Mouse (Mus musculus): ENCODE results near the gene Tnfsf13b. TPM values are rescaled to one million over a fixed set of nuclear protein-coding genes. Genes with fewer than 3 reads are reported as not detected.

The Tnfsf13b gene
- polyA plus RNA-seq, 1 experiment: 14.3 TPM

GRCm38 (mm10) chr8:10045743-10046142 lies 39.5 kb downstream of the Tnfsf13b start:
- no peak overlapping the region for H3K4me3 ChIP-seq (ENCODE audit: low read depth, low read length)
- TF ChIP-seq CTCF (IDR thresholded peaks at IDR 0.05; ENCODE audit: extremely low read depth, insufficient read length, insufficient replicate concordance, low read depth, low read length) (no peak), POLR2A (IDR thresholded peaks at IDR 0.05; ENCODE audit: low read depth, low read length) (no peak)
- H3K27ac ChIP-seq (ENCODE audit: insufficient read depth, low read depth, low read length): no peak overlapping the region
- no peaks in the 10 kb centered on the region for H3K27me3 ChIP-seq (ENCODE audit: control insufficient read depth, insufficient read depth, low read length)
- no peaks in the 10 kb centered on the region for H3K36me3 ChIP-seq (ENCODE audit: control insufficient read depth, insufficient read depth, low read length)
- H3K4me1 ChIP-seq (ENCODE audit: control insufficient read depth, insufficient read depth, insufficient read length, low read length): no peaks in the 10 kb centered on the region
- 24% methylated on average over 1 of the region's 1 CpGs for WGBS

GRCm38 (mm10) chr8:10049162-10049561 lies 42.9 kb downstream of the Tnfsf13b start:
- Histone ChIP-seq H3K4me1 (ENCODE audit: control insufficient read depth, insufficient read depth, insufficient read length, low read length) (peaks cover 3% of the 10 kb centered on the region; the same call in 1 of the 2 replicates), H3K27ac (ENCODE audit: insufficient read depth, low read depth, low read length) (no peak overlapping the region), H3K4me3 (ENCODE audit: low read depth, low read length) (no peak overlapping the region), H3K27me3 (ENCODE audit: control insufficient read depth, insufficient read depth, low read length) (no peaks in the 10 kb centered on the region), H3K36me3 (ENCODE audit: control insufficient read depth, insufficient read depth, low read length) (no peaks in the 10 kb centered on the region)
- TF ChIP-seq CTCF (IDR thresholded peaks at IDR 0.05; ENCODE audit: extremely low read depth, insufficient read length, insufficient replicate concordance, low read depth, low read length) (no peak), POLR2A (IDR thresholded peaks at IDR 0.05; ENCODE audit: low read depth, low read length) (no peak)
- 77% methylated on average over 8 of the region's 8 CpGs for WGBS

DNA sequence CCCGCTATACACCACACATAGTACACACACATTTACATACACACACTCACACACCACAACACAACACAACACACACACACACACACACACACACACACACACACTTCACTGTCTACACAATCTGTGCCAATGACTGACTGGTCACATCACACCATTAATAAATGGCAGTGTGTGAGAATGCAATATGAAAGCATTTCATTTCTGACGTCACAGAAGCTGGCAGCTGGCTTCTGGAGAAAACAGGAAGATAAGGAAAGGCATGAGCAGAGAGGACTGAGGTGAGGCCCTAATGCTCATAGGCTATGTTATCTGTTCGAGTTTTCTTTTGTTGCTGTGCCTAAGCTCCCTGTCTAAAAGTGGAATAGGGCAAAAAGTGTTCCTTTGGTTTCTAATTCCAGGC lies 45.3 kb downstream of the Tnfsf13b start:
- no peak overlapping the region for H3K27ac ChIP-seq (ENCODE audit: insufficient read depth, low read depth, low read length)
- H3K36me3 ChIP-seq (ENCODE audit: control insufficient read depth, insufficient read depth, low read length): no peaks in the 10 kb centered on the region
- TF ChIP-seq POLR2A (IDR thresholded peaks at IDR 0.05; ENCODE audit: low read depth, low read length) (no peak), CTCF (IDR thresholded peaks at IDR 0.05; ENCODE audit: extremely low read depth, insufficient read length, insufficient replicate concordance, low read depth, low read length) (no peak)
- H3K4me1 ChIP-seq (ENCODE audit: control insufficient read depth, insufficient read depth, insufficient read length, low read length): peaks cover 3% of the 10 kb centered on the region; the same call in 1 of the 2 replicates
- 37% methylated on average over 3 of the region's 3 CpGs for WGBS
- H3K27me3 ChIP-seq (ENCODE audit: control insufficient read depth, insufficient read depth, low read length): no peaks in the 10 kb centered on the region
- no peak overlapping the region for H3K4me3 ChIP-seq (ENCODE audit: low read depth, low read length)

DNA sequence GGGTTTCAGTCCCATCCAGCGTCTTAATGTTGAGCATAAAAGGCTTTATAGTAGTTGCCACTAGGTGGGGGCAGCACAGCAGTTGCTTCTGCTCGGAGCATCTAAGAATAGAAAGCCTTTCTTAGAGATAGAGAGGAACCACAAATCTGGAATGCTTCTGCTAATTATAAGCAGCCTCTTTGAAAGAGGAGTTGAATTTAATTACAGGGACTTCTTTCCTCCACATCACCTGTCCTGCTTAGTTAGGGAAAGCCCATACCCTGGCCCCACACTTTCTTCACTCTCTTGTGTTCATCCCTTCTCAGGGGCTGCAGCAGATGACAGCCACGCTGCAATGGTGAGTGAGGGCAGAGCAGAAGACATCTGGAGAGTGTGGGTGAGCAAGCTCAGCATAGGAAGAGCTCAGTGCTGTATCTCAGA lies 47.3 kb downstream of the Tnfsf13b start:
- 14% methylated on average over 3 of the region's 3 CpGs for WGBS
- TF ChIP-seq CTCF (IDR thresholded peaks at IDR 0.05; ENCODE audit: extremely low read depth, insufficient read length, insufficient replicate concordance, low read depth, low read length) (no peak), POLR2A (IDR thresholded peaks at IDR 0.05; ENCODE audit: low read depth, low read length) (no peak)
- H3K4me3 ChIP-seq (ENCODE audit: low read depth, low read length): no peak overlapping the region
- no peaks in the 10 kb centered on the region for H3K27me3 ChIP-seq (ENCODE audit: control insufficient read depth, insufficient read depth, low read length)
- H3K4me1 ChIP-seq (ENCODE audit: control insufficient read depth, insufficient read depth, insufficient read length, low read length): peaks cover 3% of the 10 kb centered on the region; the same call in 1 of the 2 replicates
- H3K27ac ChIP-seq (ENCODE audit: insufficient read depth, low read depth, low read length): no peak overlapping the region
- no peaks in the 10 kb centered on the region for H3K36me3 ChIP-seq (ENCODE audit: control insufficient read depth, insufficient read depth, low read length)

- H3K27me3 ChIP-seq (ENCODE audit: control insufficient read depth, insufficient read depth, low read length): no peaks in the 10 kb centered on the region
- H3K27ac ChIP-seq (ENCODE audit: insufficient read depth, low read depth, low read length): no peak overlapping the region
- no peaks in the 10 kb centered on the region for H3K4me1 ChIP-seq (ENCODE audit: control insufficient read depth, insufficient read depth, insufficient read length, low read length)
- 13% methylated on average over 1 of the region's 1 CpGs for WGBS
- TF ChIP-seq CTCF (IDR thresholded peaks at IDR 0.05; ENCODE audit: extremely low read depth, insufficient read length, insufficient replicate concordance, low read depth, low read length) (no peak), POLR2A (IDR thresholded peaks at IDR 0.05; ENCODE audit: low read depth, low read length) (no peak)
- H3K4me3 ChIP-seq (ENCODE audit: low read depth, low read length): no peak overlapping the region
- H3K36me3 ChIP-seq (ENCODE audit: control insufficient read depth, insufficient read depth, low read length): no peaks in the 10 kb centered on the region
These were observed 54.7 kb downstream of the Tnfsf13b start for GRCm38 (mm10) chr8:10061001-10061400.

DNA sequence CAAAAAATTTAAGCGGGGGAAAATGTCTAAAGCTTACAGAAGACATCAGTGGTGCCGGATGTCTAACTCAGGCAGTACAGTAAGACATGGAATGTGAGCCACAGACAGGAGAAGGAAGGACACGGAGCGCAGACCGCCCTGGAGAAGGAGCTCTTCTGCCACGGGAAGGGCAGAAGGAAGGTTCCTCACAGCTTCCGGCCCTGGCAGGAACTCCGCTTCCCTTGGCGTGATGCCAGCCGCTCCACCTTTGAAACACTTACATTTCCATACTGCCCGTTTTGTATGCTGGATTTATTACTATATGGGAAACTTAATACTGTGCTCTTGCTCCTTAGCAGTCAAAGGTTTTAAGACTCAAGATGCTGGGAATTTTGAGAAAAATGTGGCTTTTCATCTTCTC lies 60.6 kb downstream of the Tnfsf13b start:
- TF ChIP-seq CTCF (IDR thresholded peaks at IDR 0.05; ENCODE audit: extremely low read depth, insufficient read length, insufficient replicate concordance, low read depth, low read length) (no peak), POLR2A (IDR thresholded peaks at IDR 0.05; ENCODE audit: low read depth, low read length) (no peak)
- WGBS: 63% methylated on average over 11 of the region's 11 CpGs
- Histone ChIP-seq H3K27ac (ENCODE audit: insufficient read depth, low read depth, low read length) (no peak overlapping the region), H3K27me3 (ENCODE audit: control insufficient read depth, insufficient read depth, low read length) (no peaks in the 10 kb centered on the region; the same call in 1 of the 2 replicates), H3K4me1 (ENCODE audit: control insufficient read depth, insufficient read depth, insufficient read length, low read length) (no peaks in the 10 kb centered on the region), H3K4me3 (ENCODE audit: low read depth, low read length) (no peak overlapping the region), H3K36me3 (ENCODE audit: control insufficient read depth, insufficient read depth, low read length) (no peaks in the 10 kb centered on the region)

GRCm38 (mm10) chr8:10067775-10068174 lies 61.5 kb downstream of the Tnfsf13b start:
- 87% methylated on average over 7 of the region's 7 CpGs for WGBS
- no peak overlapping the region for H3K4me3 ChIP-seq (ENCODE audit: low read depth, low read length)
- H3K4me1 ChIP-seq (ENCODE audit: control insufficient read depth, insufficient read depth, insufficient read length, low read length): no peaks in the 10 kb centered on the region
- no peak overlapping the region for H3K27ac ChIP-seq (ENCODE audit: insufficient read depth, low read depth, low read length)
- no peaks in the 10 kb centered on the region for H3K36me3 ChIP-seq (ENCODE audit: control insufficient read depth, insufficient read depth, low read length)
- TF ChIP-seq CTCF (IDR thresholded peaks at IDR 0.05; ENCODE audit: extremely low read depth, insufficient read length, insufficient replicate concordance, low read depth, low read length): no peak
- TF ChIP-seq POLR2A (IDR thresholded peaks at IDR 0.05; ENCODE audit: low read depth, low read length): no peak
- H3K27me3 ChIP-seq (ENCODE audit: control insufficient read depth, insufficient read depth, low read length): no peaks in the 10 kb centered on the region; the same call in 1 of the 2 replicates
